Mouse (Mus musculus) naive thymus-derived CD4-positive, alpha-beta T cell, adult 2 months (primary cell): ENCODE measurements around the gene Tnks1bp1.
A peak's percentile ranks its signal among the peaks of the same experiment; 100 is the strongest.

Source experiments
- DNase-seq: peaks from one replicate; pipeline ENCODE4 v3.0.0-alpha.2; 2011; ENCODE audit warnings: low read depth

Tnks1bp1 gene

DNA sequence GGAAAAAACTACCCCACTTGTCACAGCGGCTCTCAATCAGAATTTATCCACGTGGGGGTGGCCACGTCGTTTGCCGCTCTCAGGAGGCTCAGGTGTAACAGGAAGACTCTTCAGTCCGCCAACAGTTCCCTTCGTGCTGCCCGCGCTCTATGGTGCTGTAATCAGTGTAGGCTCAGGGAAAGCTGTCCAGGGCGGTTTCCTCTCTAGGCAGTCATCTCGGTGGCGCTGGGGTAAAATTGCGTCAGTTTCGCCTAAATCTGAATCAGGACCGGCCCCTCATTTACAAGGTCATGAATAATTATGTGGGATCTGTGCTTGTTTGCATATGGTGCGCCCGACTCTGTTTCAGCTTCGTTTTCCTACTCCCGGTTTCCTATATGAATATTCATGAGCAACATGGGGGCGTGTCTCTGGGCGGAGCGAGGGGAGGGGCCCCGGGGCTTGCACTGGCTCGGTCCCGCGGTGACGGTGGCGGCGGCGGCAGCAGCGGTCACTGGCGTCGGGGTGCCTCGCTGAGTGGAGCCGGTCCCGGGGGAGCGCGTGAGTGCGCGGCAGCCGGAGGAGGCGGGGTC lies at the start of gene Tnks1bp1:
Tnks1bp1 (plus strand) TSS at position 427 of the 572 bp plus-strand sequence.
- DNase-seq = peak; percentile 95

GRCm38 (mm10) chr2:84999486-85000181 lies 48.2 kb upstream of the Tnks1bp1 start:
- DNase-seq = no peak

DNA sequence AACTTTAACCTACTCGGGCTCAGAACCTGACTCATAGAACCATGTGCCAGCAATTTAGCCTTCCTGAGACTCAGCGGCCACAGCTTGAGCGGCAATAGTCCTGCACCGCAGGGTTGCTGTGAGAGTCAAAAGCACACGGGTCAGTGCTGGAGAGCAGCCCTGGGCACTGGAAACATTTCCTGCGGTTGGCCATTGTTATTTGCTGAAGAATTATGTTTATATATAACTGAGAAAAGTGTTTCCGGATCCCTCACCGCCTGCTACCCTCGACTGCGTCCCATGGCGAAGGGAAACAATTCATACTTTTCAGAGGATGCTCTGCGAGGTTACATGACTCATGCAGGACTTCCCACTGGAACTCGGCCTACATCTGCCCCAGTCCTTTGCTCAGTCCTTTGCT lies 46.3 kb upstream of the Tnks1bp1 start:
- DNase-seq = no peak

DNA sequence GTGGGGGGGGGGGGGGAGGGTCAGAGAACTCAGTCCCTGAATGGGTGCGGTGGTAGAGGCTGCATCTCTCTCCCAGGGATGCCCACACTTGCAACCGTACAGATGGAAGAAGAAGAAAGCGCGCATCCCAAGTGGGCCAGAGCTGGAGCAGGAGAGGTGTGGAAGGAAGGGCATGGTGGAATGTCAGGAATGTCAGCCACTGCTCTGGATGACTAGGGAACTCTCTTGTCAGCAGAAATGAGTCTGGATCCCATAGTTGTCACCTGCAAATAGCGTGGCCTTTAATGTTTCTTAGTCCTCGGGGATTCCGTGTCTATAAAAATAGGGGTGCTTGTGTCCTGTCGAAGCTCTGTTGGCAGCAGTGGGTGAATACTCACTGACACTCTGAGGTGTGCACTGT lies 45.2 kb upstream of the Tnks1bp1 start:
- no peak for DNase-seq

- DNase-seq = no peak
These were observed 43.5 kb upstream of the Tnks1bp1 start for GRCm38 (mm10) chr2:85004341-85004740.

DNA sequence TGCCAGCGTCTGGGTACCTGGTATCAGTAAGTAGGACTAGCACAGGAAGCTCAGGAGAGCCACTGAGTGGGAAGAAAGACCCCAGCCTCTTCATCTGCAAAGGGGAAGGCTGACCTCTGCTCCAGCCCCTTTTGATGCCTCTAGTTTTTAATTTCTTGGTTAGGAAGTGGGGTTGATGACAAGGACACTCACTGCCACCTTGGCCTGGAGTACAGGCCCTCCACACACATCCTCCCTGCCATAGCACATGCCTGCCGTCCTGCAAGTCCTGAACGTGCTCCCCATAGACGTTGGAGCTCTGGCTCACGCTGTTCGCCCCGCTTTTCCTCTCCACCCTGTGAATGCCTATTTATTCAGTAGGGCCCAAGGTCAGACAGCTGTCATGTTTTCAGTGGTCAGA lies 41.2 kb upstream of the Tnks1bp1 start:
- no peak for DNase-seq

DNA sequence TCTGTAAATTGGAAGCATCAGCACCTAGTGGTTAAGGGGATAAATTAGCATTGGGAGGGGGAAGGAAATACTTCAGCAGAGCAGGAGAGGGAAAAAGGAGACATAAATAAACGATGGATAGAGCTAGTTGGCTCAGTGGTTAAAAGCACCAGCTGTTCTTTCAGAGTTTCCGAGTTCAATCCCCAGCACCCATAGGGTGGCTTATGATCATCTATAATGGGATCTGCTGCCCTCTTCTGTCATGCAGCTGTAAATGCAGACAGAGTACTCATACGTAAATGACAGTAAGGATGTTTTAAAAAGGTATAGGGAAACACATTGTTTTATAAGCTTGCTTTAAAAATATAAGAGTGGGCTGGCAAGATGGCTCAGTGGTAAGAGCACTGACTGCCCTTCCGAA lies 40.1 kb upstream of the Tnks1bp1 start:
- DNase-seq = peak; percentile 48

DNA sequence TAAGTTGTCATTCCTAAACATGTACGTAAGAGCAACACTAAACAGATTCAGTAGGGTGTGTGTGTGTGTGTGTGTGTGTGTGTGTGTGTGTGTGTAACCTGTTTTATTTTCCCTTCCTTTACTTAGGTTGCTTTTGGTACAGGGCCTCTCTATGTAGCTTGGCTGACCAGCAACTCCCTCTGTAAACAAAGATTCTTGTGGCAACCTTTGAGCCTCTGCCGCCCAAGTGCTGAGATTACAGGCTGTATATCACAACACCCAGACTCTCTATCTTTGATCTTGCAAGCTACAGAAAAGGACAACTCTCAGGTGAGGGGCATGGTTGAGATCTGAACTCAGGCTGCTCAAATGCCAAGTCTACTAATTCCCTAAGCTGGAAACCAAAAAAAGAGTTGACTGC lies 38.6 kb upstream of the Tnks1bp1 start:
- DNase-seq = no peak

DNA sequence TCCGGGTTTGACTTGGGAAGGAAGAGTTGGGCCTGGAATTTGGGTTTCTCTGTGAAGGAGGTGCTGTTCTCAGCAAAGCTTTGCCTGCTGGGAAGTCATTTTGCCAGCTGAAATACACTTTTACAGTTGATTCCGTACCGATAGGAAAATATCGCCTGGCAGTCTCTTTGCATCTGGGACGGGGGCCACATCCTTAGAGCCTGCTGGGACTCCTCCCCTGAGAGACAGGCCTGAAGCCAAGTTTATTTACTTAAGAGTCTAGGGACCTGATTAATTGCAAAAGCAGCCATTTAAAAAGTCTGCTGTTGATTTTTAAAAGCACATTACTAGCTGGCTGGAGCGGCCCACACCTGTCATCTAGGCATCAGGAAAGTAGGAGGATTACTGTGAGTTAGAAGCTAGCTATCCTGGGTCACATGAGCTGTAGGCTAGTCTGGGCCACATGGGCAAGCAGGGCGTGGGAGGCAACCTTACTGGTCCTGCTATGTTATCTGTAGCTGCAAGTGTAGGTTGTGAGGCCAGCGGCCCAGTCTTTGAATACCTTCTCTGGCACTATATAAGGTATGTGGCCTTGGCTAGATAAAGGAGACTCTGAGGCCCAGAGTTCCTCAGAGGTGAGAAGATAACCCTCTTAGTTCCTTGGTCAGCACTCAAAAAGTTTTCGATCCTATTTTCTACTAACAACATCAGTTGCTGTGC lies 35.8 kb upstream of the Tnks1bp1 start:
- DNase-seq = no peak

- no peak for DNase-seq
These were observed 35.1 kb upstream of the Tnks1bp1 start for GRCm38 (mm10) chr2:85012679-85013078.

- no peak for DNase-seq
These were observed 33.8 kb upstream of the Tnks1bp1 start for GRCm38 (mm10) chr2:85013826-85014587.

DNA sequence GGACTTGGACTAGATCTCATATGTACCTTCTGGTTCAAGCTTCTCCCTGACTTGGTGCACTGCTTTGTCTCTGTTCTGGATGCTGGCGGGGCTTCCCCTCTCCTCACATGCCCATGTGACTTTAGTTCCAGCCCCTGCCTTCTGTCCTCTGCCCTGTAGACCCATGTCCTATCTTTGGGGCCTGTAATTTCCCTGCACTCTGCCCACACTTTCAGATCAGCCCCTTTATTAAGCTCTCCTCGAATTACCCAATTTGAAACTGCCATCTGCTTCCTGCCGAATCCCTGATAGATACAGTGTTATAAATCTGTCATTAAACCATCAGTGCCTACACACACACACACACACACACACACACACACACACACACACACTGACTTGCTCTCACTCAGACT lies 33.2 kb upstream of the Tnks1bp1 start:
- no peak for DNase-seq

DNA sequence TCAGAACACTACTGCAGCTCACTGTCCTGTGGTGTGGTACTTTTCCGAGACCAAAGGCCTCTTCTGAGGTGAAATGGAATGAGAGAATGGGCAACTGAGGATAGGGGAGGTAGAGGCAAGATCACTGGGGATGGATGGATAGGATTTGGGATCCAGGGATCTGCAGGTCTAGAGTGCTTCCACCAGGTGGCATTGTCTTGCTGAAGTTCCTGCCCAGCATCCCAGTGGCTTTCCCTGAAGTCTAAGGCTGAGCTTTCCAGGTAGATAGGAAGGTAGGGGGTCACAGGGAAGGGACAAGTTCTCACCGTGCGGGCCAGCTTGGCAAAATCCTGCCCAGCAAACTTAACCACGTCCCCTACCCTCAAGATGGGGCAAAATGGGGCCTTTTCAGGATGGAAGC lies 25.8 kb upstream of the Tnks1bp1 start:
- no peak for DNase-seq

DNA sequence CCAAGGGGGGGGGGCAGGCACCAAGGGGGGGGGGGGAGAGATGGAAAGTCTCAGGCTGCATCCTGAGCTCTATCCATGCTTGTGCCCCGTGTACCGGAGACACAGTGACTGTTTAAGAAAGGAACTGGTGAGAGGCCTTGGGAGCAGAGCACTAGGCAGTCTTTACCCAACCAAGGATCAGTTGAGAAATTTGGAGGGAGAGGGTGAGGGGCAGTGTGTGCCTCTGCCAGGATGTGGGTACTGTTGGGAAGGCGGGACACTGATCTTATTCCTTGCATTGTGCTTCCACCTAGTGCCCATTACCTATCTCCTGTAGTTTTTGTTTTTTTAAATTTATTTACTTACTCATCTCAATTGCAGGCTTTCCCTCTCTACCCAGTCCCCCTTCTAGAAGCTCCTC lies 21.6 kb upstream of the Tnks1bp1 start:
- DNase-seq = no peak

GRCm38 (mm10) chr2:85027281-85027680 lies 20.5 kb upstream of the Tnks1bp1 start:
- DNase-seq = no peak

DNA sequence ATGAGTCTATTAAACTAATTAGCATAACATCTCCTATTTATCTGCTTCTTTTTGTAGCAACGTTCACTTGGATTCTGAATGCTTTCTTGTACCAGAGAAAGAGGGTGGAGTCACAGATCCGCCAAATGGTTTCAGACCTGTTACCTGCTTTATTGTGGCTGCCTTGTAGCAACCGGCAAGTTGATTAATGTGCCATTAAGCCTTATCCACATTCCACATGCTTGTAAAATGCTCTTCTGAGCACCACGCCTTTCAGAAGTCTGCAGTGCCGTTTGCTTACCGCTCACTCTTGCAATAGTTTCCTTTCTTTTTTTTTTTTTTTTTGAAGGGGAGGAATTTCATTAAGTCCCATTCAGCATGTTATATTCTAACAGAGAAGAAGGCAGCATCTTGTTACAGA lies 17.9 kb upstream of the Tnks1bp1 start:
- DNase-seq = no peak

DNA sequence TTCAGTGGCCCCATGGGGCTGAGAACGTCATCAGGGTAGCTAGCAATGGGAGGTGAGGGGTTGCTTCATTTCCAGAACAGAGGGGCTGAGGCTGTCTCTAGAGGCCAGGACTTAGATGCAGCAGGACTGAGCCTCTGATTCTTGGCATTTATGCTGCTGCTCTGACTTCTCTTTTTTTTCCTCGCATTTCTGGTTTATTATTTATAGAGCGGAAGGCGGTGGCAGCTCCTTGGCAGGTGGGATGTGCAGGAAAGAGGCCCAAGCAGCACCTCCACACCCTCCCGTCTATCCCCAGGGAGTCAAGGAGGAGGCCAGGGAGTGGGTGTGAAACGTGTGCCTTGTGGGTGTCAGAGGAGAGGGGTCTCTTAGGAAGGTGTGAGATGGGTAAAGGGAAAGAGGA lies 16.8 kb upstream of the Tnks1bp1 start:
- DNase-seq = no peak

DNA sequence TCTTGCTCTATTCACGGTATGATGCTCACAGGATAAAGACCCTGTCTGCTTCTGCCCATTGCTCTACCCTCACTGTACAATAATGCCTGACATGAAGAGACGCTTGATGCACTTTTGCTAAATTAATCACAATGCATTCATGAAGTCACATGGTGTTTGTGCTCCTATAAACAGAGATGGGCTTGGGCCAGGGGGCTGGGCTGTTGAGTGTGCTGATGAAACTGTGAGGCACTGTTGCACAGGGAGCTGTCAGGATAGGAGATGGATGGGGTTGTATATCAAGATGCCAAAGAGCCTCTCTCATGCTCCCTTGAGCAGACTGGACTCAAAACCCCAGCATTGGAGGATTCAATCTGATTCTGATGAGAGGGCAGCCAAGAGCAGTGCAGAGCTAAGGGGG lies 14.7 kb upstream of the Tnks1bp1 start:
- no peak for DNase-seq

- no peak for DNase-seq
These were observed 13.7 kb upstream of the Tnks1bp1 start for GRCm38 (mm10) chr2:85034169-85034568.

- no peak for DNase-seq
These were observed 11.2 kb upstream of the Tnks1bp1 start for GRCm38 (mm10) chr2:85036507-85037046.

GRCm38 (mm10) chr2:85037047-85038026 lies 10.5 kb upstream of the Tnks1bp1 start, which contains the start of the genes Ssrp1 and P2rx3:
Gene Ssrp1, plus strand, starts transcription at chr2:85037234.
Gene P2rx3, minus strand, starts transcription at chr2:85037462.
- DNase-seq = peak; percentile 95
